Mouse (Mus musculus) heart, adult 18-20 months (tissue): ENCODE results near the gene Fgfr2. TPM values are rescaled to one million over a fixed set of nuclear protein-coding genes. Genes with fewer than 3 reads are reported as not detected.
A peak's percentile ranks its signal among the peaks of the same experiment; 100 is the strongest.

Experiments used
- DNase-seq, 2 experiments: peaks; one replicate each; pipeline ENCODE4 v3.0.0; 2021 to 2022; ENCODE audit warnings: mixed read lengths in 1 of 2
- total RNA-seq, 2 experiments: library from RNA; stranded (reverse); gene quantifications; 2 replicates each; pipeline ENCODE4 v1.2.3; 2021

Fgfr2 gene
- total RNA-seq, 2 experiments from 2014 or later = 1.3 to 2.6 TPM

DNA sequence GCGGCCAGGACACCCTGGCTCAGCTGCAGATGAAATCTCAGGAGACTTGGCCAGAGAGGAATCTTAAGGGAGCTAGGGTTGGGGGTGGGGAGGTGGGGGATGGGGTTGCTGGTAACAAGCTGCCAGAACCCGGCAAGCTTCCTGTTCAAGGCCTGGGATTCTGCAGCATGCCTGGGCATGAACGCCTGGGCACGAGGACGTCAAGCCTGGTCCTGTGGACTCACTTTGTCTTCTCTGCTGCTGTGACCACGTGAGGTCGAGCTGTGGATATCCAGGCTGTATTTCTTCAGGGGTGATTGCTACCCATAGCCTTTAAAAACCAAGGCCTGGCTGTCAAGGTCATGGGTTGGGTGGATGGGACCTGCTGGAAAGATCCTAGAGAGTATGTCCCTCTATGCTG lies 117.4 kb downstream of the Fgfr2 start:
- no peak for DNase-seq

DNA sequence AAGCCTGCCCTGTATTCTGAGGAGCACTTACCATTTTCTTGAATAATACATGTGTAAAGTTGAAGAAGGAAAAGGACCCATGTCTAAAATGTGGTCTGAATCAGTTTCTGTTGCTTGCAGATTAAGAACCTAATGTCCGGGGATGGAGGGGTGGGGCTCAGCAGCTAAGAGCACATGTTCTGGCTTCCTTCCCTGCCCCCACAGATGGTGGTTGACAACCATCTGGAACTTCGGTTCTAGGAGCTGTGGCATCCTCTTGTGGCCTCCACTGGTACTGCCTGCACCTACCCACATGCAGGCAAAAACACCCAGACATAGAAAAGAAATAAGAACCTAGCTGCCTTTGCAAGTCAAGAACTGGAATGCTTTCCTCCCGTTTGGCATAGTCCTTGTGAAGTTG lies 119.7 kb downstream of the Fgfr2 start:
- DNase-seq = peak; percentile 85 to 88

DNA sequence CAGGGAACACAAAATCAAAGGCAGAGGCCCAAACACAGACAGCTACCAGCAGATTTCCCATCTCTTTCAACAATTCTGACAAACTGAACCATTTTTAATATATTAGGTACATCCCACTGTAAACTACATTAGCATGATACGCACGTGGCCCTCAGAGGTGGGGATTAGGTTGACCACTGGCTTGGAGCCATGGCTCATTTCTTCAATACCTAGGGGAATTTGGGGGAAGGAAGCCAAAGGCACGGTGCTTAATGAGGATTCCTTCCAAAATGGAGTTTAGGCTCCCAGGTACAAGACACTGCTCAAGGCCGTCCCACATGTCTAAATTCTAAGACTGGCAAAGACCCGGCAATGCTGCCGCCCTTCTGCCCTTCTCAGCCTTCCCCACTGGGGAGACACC lies 120.9 kb downstream of the Fgfr2 start:
- no peak for DNase-seq

GRCm38 (mm10) chr7:133001388-133001787 lies 121.8 kb downstream of the Fgfr2 start:
- no peak for DNase-seq

DNA sequence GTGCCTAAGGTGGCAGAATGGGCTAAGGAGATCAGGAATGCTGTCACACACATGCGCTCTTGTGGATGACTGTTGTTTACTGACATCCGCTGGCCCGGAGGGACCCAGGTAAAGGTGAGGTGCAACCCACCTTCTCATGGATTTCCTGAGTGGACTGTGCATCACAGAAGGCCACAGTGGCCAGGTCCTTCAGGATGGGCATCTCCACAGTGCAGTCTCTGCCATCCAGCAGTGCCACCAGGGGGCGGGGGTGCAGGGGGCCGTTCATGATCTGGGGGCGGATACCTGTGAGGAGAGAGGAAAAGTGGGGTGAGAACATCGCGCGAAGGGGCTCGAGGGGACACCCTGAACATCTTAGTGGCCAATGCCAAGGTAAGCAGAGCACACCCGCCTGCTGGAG lies 124.1 kb downstream of the Fgfr2 start:
- no peak for DNase-seq

- no peak for DNase-seq
Observed at GRCm38 (mm10) chr7:132998639-132999038, 124.5 kb downstream of the Fgfr2 start.

DNA sequence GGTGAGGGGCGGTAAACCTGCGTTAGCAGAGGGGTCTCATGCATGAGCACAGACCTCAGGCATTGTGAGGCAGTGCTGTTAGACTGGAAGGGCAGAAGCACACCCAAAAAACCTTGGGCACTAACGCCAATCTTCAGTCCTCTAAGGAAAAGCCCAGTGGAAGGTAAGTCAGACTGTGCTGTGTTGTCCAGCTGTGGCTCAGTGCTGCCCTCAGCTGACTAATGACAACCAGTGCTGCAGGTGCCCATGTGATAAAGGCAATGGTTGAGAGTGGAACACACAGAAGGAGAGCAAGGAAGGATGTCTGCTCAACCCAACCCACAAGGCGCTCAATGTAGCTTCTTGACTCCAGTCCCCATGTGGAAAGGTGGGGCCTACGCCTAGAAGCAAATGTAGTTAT lies 126.8 kb downstream of the Fgfr2 start:
- DNase-seq = no peak

DNA sequence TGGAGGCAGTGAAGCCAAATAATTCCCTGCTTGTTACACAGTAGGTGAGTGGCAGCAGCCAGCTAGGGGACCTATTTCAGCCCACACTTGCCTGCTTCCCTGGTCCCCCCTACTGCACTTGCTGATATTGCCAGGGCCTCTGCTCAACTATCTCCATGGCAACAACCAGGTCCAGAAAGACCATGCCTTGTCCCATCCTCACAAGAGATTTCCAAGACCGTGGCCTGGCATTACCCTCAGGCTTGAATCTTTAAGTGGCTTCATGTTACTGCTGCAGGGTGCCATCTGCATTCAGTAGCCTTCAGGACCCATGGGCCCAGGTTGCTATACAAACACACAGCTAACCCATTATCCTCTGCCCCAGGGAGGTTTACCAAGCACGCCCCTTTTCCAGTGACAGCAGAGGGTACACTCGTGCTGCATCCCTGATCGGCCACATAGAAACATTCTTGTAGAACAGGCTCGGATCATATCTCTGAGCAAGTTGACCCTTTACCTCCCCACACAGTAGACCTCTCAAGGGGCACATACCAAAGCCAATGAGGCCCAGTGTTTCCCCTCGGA lies 128.4 kb downstream of the Fgfr2 start:
- no peak for DNase-seq

- DNase-seq = no peak
Observed at GRCm38 (mm10) chr7:132994120-132994519, 129.0 kb downstream of the Fgfr2 start.

DNA sequence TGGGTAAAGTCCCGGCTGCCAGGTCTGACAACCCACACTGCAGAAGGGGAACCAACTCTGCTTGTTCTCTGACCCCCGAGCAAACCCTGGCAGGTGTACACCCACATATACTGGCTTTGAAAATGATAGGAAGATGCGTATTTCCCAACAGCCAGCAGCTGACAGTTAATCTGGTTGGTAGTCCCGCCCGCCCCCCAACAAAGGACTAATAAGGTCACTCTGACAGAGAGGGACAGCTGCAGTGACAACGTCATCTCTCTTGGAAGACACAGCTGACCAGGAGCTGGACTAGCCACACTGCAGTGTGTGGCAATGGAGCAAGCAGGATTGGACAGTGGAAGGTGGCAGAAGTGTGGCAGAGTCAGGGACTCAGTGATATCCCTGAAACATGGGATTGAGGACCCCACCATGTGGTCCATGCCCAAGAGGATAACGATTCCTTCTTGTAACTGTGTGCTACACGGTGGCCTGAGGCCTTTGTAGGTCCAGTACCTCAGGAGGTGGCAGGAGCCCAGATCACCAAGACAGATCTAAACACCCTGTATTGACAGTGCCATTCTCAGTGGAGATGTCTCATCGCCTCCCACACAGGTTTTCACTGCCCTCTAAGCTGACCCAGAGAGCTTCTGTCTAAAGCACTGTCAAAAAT lies 130.1 kb downstream of the Fgfr2 start:
- DNase-seq = no peak

- no peak for DNase-seq
Observed at GRCm38 (mm10) chr7:132991240-132991900, 131.8 kb downstream of the Fgfr2 start.

DNA sequence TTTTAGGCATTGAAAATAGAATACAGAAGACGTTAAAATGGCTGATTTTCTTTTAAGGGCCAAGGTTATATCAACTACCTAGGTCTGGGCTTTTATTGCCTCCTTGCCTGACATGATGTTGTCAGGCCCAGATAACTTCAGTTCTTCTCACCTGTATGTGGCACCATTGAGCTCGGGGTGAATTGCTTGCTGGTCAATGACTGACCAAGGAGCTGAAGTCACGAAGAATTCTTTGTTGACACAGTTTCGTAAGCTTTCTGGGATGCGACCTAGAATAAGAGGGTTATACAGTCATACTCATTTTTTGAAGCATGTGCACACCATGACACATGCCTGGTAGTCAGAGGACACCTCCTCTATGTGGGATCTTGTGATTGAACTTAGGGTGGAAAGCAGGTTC lies 133.3 kb downstream of the Fgfr2 start:
- DNase-seq = no peak

DNA sequence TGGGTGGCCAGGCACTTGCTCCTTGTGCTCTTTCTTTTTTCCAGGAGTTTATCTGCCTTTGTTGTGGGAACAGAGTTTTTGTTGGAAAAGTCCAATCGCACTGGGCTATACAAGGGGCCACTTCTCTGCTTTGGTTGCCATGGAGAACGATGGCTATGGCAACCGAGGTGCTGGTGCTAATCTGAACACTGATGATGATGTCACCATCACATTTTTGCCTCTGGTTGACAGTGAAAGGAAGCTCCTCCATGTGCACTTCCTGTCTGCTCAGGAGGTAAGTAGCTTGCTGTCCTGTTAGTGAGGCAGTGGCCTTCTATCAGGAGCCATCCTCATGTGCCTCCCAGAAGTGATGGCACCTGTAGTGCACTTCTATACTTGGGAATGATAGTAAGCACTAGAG lies 140.5 kb downstream of the Fgfr2 start:
- DNase-seq = no peak

DNA sequence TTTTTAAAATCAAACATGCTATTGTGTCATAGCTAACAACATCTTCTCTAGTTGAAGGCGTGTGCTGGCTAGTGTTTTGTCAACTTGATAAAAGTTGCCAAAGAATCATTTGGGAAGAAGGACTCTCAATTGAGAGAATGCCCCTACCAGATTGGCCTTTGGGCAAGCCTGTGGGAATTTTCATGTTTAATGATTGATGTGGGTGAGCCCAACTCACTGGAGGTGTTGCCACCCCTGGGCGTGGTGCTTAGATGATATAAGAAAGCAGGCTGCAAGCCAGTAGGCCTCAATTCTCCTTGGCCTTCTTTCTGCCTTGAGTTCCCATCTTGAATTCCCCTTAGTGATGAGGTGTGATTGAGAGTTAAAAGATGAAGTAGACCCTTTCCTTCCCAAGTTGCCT lies 145.2 kb downstream of the Fgfr2 start:
- DNase-seq = no peak

- no peak for DNase-seq
Observed at GRCm38 (mm10) chr7:132976079-132976478, 147.1 kb downstream of the Fgfr2 start.

- DNase-seq = no peak
Observed at GRCm38 (mm10) chr7:132972079-132972478, 151.1 kb downstream of the Fgfr2 start.

DNA sequence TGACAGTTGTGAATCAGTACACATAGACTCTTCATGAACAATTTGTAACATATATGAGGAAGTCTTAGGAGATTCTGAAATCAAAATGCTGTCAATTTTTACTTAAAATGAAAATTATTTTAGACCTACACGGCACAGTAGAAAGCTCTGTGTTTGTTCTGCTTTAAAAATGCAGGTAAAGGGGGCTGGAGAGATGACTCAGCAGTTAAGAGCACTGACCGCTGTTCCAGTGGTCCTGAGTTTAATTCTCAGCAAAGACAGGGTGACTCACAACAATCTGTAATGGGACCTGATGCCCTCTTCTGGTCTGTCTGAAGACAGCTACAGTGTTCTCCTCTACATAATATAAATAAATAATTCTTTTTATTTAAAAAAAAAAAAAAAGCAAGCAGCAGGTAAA lies 157.4 kb downstream of the Fgfr2 start:
- no peak for DNase-seq

GRCm38 (mm10) chr7:132964395-132964794 lies 158.8 kb downstream of the Fgfr2 start:
- DNase-seq = no peak

DNA sequence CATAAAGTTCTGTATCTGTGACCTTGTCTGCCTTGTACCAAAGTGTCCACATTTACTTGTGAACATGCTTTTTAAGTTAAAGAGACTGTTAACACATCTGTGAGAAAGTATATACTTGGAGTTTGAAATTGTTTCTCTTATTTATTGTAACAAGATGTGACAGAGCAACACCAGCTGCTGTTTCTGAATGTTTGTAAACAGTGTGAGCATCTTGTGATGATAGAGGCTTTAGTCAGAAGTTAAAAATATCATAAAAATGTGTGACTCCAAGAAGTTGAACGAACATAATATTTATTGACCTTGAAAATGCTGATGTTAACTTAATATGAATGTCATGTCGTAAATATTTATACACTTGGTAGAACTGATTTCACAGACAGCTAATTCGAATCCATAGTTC lies 172.5 kb downstream of the Fgfr2 start:
- no peak for DNase-seq

DNA sequence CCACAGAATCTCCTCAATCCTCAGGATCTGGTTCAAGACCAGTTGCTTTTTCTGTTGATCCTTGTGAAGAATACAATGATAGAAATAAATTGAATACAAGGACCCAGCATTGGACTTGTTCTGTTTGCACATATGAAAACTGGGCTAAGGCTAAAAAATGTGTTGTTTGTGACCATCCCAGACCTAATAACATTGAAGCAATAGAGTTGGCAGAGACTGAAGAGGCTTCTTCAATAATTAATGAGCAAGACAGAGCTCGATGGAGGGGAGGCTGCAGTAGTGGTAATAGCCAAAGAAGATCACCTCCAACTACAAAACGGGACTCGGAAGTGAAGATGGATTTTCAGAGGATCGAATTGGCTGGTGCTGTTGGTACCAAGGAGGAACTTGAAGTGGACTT lies 173.2 kb downstream of the Fgfr2 start:
- DNase-seq = no peak

- no peak for DNase-seq
Observed at GRCm38 (mm10) chr7:132940569-132940968, 182.6 kb downstream of the Fgfr2 start.

DNA sequence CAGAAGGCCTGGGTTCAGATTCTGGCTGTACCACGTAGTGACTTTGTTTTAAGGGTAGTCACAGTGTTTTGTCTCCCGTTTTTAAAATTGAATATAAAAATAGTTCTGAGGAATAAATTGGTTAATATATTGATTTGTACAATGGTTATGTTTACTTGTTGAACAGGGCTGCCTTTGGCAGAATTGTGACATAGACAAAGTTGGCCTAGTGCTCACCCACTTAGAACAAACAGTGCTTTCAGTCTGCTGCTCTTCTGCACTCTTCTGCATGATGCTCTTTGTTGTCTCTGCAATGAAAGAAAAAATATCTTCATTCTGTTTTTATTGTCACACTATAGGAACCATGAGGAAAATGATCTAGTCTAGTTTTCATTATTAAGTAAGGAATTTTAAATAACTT lies 184.0 kb downstream of the Fgfr2 start:
- no peak for DNase-seq

- no peak for DNase-seq
Observed at GRCm38 (mm10) chr7:132934743-132935142, 188.4 kb downstream of the Fgfr2 start.

- DNase-seq = no peak
Observed at GRCm38 (mm10) chr7:132933331-132933730, 189.8 kb downstream of the Fgfr2 start.
